Mouse (Mus musculus) neutrophil, adult 5-6 weeks (primary cell): Measurements from ENCODE around the gene Trpm3. TPM values are rescaled to one million over a fixed set of nuclear protein-coding genes. Genes with fewer than 3 reads are reported as not detected.

ENCODE experiments used
- ATAC-seq: fragments of 151-379, 151-347 bp; 2 replicates; pipeline ENCODE4 v1.8.0; 2017; ENCODE audit warnings: mild to moderate bottlenecking, moderate TSS enrichment; ENCODE audit not compliant: insufficient number of reproducible peaks, poor library complexity, low FRiP score, severe bottlenecking; ENCODE audit errors: extremely low read depth
- total RNA-seq: library from RNA; stranded (forward); fragments of 200-1000 nt; gene quantifications from 2 replicates; pipeline ENCODE4 v1.2.3, GENCODE M21; 2017

Gene Trpm3
- total RNA-seq, 1 experiment from 2014 or later: not detected

- no peak for ATAC-seq
These were observed 164.4 kb downstream of the Trpm3 start for GRCm38 (mm10) chr19:22303021-22303951.

- ATAC-seq: no peak
These were observed 165.3 kb downstream of the Trpm3 start for GRCm38 (mm10) chr19:22303952-22304655.

- no peak for ATAC-seq
These were observed 169.2 kb downstream of the Trpm3 start for GRCm38 (mm10) chr19:22308081-22308480.

GRCm38 (mm10) chr19:22317306-22317705, 178.5 kb downstream of the Trpm3 start:
- no peak for ATAC-seq

GRCm38 (mm10) chr19:22326813-22327212, 188.0 kb downstream of the Trpm3 start:
- no peak for ATAC-seq

- no peak for ATAC-seq
These were observed 188.4 kb downstream of the Trpm3 start for GRCm38 (mm10) chr19:22327226-22327625.

- ATAC-seq: no peak
These were observed 197.4 kb downstream of the Trpm3 start for GRCm38 (mm10) chr19:22336278-22336677.

- no peak for ATAC-seq
These were observed 198.6 kb downstream of the Trpm3 start for GRCm38 (mm10) chr19:22337468-22337867.

GRCm38 (mm10) chr19:22338927-22339326, 200.1 kb downstream of the Trpm3 start:
- ATAC-seq: no peak

- ATAC-seq: no peak
These were observed 215.2 kb downstream of the Trpm3 start for GRCm38 (mm10) chr19:22354037-22354541.

- no peak for ATAC-seq
These were observed 248.0 kb downstream of the Trpm3 start for GRCm38 (mm10) chr19:22386890-22387289.

- no peak for ATAC-seq
These were observed 255.9 kb downstream of the Trpm3 start for GRCm38 (mm10) chr19:22394700-22395099.

GRCm38 (mm10) chr19:22404049-22404448, 265.2 kb downstream of the Trpm3 start:
- ATAC-seq: no peak

GRCm38 (mm10) chr19:22418239-22418638, 279.4 kb downstream of the Trpm3 start:
- no peak for ATAC-seq

- ATAC-seq: no peak
These were observed 298.4 kb downstream of the Trpm3 start for GRCm38 (mm10) chr19:22437207-22437606.

- ATAC-seq: no peak
These were observed 308.8 kb downstream of the Trpm3 start for GRCm38 (mm10) chr19:22447418-22448339.

GRCm38 (mm10) chr19:22448340-22449288, 309.8 kb downstream of the Trpm3 start:
- ATAC-seq: no peak

GRCm38 (mm10) chr19:22451290-22451689, 312.4 kb downstream of the Trpm3 start:
- ATAC-seq: no peak
